Mouse (Mus musculus) stomach, embryonic 16.5 days (tissue): ENCODE measurements around the gene Crnkl1. TPM values are rescaled to one million over a fixed set of nuclear protein-coding genes. Genes with fewer than 3 reads are reported as not detected.

Experiments
- ATAC-seq: fragments of 200-750 bp; cut with Nextera tagmentation; 2 replicates; pipeline ENCODE4 v1.8.0; 2017; ENCODE audit warnings: moderate number of reproducible peaks, moderate TSS enrichment; ENCODE audit not compliant: insufficient read depth, low FRiP score
- H3K27ac ChIP-seq: fragments of 300-500 bp; sonication (generic); 2 replicates; pipeline ENCODE4 v1.5.1; 2014; ENCODE audit warnings: low read length
- H3K27me3 ChIP-seq: fragments of 300-500 bp; sonication (generic); 2 replicates; pipeline ENCODE4 v1.6.1; 2014; ENCODE audit warnings: low read length, control low read depth, mixed read lengths; ENCODE audit not compliant: control insufficient read depth, insufficient read depth
- H3K36me3 ChIP-seq: fragments of 300-500 bp; sonication (generic); 2 replicates; pipeline ENCODE4 v1.6.1; 2014; ENCODE audit warnings: low read length; ENCODE audit not compliant: control insufficient read depth, insufficient read depth
- H3K4me1 ChIP-seq: fragments of 300-500 bp; sonication (generic); 2 replicates; pipeline ENCODE4 v1.6.1; 2014; ENCODE audit warnings: low read length, control low read depth, mixed read lengths; ENCODE audit not compliant: control insufficient read depth, insufficient read depth
- H3K4me2 ChIP-seq: fragments of 300-500 bp; sonication (generic); 2 replicates; pipeline ENCODE4 v1.6.1; 2014; ENCODE audit warnings: low read depth, low read length, mixed read lengths
- H3K4me3 ChIP-seq: fragments of 300-500 bp; sonication (generic); replicated peaks from 2 replicates; pipeline ENCODE4 v1.5.1; 2014; ENCODE audit warnings: mild to moderate bottlenecking, low read length
- H3K9ac ChIP-seq: fragments of 300-500 bp; sonication (generic); 2 replicates; pipeline ENCODE4 v1.6.1; 2014; ENCODE audit warnings: low read length
- H3K9me3 ChIP-seq: fragments of 300-500 bp; sonication (generic); replicated peaks from 2 replicates; pipeline ENCODE4 v1.6.1; 2016; ENCODE audit warnings: low read length, control low read depth; ENCODE audit not compliant: control insufficient read depth
- WGBS: fragments of 180-500 bp; shearing (Covaris S2); extraction: QIAGEN DNeasy Blood & Tissue Kit; methylation state at CpG from one replicate; pipeline ENCODE4 v1.1.7; 2014; 5-methylcytosine and 5-hydroxymethylcytosine counted together
- polyA plus RNA-seq: library from polyadenylated mRNA; unstranded; fragments of >200 nt; fragmentation: Nextera tagmentation; extraction: Ambion mirVana; gene quantifications from 2 replicates; pipeline ENCODE4 v1.2.1, GENCODE M21; 2015

The Crnkl1 gene
- polyA plus RNA-seq, 1 experiment from 2014 or later: 24.8 TPM

DNA sequence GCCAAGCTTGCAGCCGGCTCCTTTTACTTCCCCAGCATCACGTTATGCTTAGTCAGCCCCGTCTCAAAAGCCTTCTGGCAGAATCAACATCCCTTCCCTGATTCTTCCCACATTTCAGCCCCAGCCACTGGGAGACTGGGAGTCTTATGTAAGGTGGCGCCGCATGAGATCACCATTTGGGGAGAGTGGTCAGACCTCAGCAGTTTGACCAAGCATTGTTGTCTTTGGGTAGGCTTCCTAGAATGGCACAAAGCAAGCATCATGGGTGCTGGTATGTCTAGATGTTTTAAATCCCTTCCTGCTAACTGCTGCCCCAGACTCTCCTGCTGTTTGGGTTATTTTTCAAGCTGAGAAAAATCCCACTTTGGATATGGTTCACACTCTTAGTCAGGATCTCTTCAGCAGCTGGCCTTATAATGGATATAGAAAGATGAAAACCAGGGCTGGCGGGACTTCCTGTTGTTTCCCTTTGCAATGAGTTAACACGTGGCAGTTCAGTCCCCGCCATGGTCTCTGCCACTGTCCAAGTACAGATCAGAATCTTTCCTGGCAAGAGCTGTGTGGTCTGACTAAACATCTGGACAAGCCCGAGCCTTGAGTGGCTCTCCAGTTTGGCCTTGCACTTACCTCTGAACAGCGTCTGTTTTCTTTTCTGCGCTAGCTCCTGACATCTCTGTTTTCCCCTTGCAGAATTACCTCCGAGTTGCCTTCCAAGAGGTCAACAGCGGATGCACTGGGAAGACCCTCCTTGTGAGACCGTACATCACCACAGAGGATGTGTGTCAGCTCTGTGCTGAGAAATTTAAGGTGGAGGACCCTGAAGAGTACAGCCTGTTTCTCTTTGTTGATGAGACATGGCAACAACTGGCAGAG is 49.7 kb downstream of the Crnkl1 start:
- Histone ChIP-seq H3K9ac (peak overlapping the region; percentile 29; the same call in 1 of the 2 replicates), H3K9me3 (no peaks in the 10 kb centered on the region), H3K27ac (peak overlapping the region; percentile 93), H3K4me2 (no peak overlapping the region), H3K36me3 (0 out of 2 replicates have a peak, but pooled peaks cover 10% of the 10 kb centered on the region), H3K4me3 (no peak overlapping the region), H3K4me1 (peaks cover 37% of the 10 kb centered on the region), H3K27me3 (no peaks in the 10 kb centered on the region)
- 47% methylated on average over 14 of the region's 14 CpGs for WGBS
- peak; percentile 57; the same call in 1 of the 2 replicates for ATAC-seq

DNA sequence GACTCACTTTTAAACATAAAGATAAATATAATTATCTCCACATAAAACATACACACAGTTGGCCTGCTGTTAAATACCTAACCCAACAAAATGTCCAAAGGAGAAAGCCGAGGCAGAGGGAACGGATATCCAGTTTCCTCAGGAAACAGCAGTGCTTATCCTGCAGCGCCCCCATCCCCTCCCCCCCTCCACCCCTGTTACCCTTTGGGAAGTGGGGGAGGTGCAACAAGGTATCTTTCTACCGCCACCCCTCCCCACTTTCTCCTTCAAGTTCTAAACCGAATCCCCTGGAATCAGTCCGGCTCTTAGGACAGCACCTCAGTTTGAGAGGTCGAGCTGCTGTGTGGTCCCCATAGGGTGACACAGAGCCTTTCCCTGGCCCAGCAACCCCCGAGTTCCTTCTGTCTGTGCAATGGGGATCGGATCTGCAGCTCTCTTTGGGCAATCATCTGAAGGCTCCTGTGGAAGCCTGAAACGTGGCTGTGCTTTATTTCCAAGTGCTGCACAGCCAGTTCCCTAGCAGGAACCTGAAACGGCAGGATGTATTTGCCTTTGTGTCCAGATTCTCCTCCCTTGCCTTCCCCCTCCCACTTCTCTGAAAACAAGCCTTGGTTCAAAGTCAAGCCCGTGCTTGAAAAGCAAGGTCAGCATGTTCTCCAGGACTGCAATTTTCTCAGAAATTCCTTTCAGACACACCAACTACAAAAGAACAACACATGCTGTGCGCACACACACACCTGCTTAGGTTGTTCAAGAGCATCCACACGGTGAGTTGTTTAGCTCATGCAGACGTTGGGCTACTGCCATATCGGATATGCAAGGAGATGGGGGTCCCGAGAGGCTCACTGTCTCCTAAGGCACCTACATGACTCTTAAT is 50.5 kb downstream of the Crnkl1 start:
- Histone ChIP-seq H3K9me3 (no peaks in the 10 kb centered on the region), H3K9ac (peak overlapping the region; percentile 56), H3K27ac (peak overlapping the region; percentile 93), H3K36me3 (peaks cover 18% of the 10 kb centered on the region; the same call in 1 of the 2 replicates), H3K4me3 (no peak overlapping the region), H3K27me3 (no peaks in the 10 kb centered on the region), H3K4me1 (peaks cover 37% of the 10 kb centered on the region), H3K4me2 (peak overlapping the region; percentile 4; the same call in 1 of the 2 replicates)
- 30% methylated on average over 17 of the region's 17 CpGs for WGBS
- ATAC-seq: peak; percentile 18; the same call in 1 of the 2 replicates

DNA sequence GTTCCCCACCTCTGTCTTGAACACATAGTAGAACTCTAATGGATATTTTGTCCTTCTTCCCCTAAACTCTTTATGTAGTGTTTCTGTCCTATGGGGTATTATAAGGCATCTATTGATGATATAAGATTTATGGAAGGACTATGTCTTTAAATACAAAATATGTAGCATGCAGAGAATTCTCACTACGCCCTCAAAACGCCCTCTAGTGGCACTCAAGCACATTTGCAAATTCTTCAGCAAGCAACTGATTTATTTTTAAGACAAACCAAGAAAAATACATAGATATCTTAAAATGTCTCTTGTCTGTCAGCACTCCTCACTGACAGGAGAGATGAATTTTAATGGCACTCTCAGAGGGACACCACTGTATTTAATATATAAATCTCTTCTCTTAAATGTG is 52.4 kb downstream of the Crnkl1 start:
- ATAC-seq: no peak
- Histone ChIP-seq H3K27me3 (no peaks in the 10 kb centered on the region), H3K4me2 (no peak overlapping the region), H3K9ac (no peak overlapping the region), H3K36me3 (peaks cover 28% of the 10 kb centered on the region), H3K4me3 (no peak overlapping the region), H3K27ac (no peak overlapping the region), H3K9me3 (no peaks in the 10 kb centered on the region), H3K4me1 (peaks cover 24% of the 10 kb centered on the region)
- 24% methylated on average over 2 of the region's 2 CpGs for WGBS

DNA sequence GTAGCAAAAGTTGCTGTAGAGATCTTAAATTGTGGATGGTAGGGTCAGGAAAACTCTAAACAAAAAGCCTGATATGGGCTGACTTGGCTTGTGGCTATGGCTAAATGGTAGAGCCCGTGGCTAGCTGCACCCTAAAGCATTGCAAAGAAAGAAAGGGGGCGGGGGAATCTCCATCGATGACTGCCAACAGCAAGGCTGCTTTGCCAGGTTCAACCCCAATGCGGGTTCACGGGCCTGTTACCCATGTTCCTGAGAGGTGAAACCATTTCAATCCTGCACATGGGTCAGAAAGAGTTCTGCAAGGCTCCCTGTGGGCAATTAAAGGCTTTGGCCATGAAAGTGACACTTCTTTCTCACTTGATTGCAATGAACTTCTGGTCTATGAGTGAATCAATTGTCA is 52.9 kb downstream of the Crnkl1 start:
- H3K4me3 ChIP-seq: no peak overlapping the region
- H3K4me1 ChIP-seq: peaks cover 24% of the 10 kb centered on the region
- H3K9ac ChIP-seq: no peak overlapping the region
- H3K9me3 ChIP-seq: no peaks in the 10 kb centered on the region
- 92% methylated on average over 5 of the region's 5 CpGs for WGBS
- no peak overlapping the region for H3K4me2 ChIP-seq
- peak overlapping the region; percentile 52; the same call in 1 of the 2 replicates for H3K27ac ChIP-seq
- H3K36me3 ChIP-seq: peaks cover 31% of the 10 kb centered on the region
- no peaks in the 10 kb centered on the region for H3K27me3 ChIP-seq
- ATAC-seq: no peak

DNA sequence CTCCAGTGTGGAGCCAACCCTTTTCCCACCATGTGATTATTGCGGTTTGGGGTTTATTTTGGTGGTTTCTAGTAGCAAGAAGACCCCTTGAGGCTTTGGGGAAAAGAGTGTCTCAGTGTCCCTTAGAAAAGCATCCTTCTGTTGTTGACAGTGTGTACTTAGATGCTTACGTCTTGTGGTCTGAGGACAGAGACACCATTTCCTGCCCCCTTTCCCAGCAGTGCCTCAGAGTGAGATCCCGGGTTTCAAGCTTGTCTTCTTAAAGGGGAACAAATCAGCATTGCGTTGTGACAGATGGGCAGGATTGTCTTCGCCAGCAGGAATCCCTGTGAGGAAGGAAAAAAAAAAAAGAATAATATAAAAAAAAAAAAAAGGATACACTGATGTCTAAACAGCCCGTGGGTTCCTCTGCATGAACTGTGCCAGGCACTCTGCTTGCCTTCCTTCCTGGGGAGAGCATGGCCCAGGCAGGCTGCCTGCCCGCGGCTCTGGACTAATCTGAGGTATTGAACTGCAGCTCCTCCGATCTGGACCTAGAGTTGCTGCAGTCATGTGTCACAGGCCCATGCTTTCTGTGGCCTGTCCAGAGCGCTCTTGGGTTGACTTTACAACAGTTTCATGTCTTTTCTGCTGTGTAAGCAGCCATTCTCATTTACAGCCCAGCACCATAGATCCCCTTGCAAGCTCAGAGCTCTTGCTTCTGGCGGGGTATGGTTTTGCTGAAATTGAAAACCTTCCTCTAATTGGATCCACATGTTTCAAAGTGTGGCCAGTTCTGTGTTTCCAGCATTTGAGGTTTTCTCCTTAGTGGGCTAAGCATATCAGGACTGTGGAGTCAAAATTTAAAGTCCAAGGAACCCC is 53.7 kb downstream of the Crnkl1 start:
- Histone ChIP-seq H3K27ac (peak overlapping the region; percentile 52; the same call in 1 of the 2 replicates), H3K36me3 (peaks cover 30% of the 10 kb centered on the region)
- ATAC-seq: no peak

DNA sequence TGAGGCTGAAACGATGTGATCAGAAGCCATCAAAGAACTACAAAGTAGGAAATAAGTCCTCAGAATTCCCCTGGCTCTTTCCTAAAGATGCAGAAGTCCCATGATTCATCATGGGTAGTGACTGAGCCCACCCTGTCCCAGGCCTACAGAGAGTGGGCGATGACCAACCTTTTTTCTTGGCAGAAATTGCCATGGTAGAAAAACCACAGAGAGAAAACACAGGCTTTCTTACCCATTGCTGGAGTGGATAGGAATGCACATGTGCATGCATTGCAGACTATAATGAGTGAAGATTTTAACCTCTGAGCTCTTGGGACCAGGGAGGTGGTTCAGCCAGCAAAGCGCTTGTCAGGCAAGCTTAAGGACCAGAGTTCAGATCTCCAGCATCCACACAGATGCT is 57.6 kb downstream of the Crnkl1 start:
- Histone ChIP-seq H3K9me3 (no peaks in the 10 kb centered on the region), H3K4me3 (no peak overlapping the region), H3K4me1 (peaks cover 8% of the 10 kb centered on the region), H3K27me3 (no peaks in the 10 kb centered on the region), H3K27ac (no peak overlapping the region), H3K9ac (no peak overlapping the region), H3K36me3 (peaks cover 23% of the 10 kb centered on the region), H3K4me2 (no peak overlapping the region)
- ATAC-seq: no peak
- 94% methylated on average over 3 of the region's 3 CpGs for WGBS

More for the DNA sequence above, 53.7 kb downstream of the Crnkl1 start:
- H3K4me2 ChIP-seq: no peak overlapping the region
- peaks cover 24% of the 10 kb centered on the region for H3K4me1 ChIP-seq
- 75% methylated on average over 11 of the region's 11 CpGs for WGBS
- H3K27me3 ChIP-seq: no peaks in the 10 kb centered on the region
- H3K4me3 ChIP-seq: no peak overlapping the region
- H3K9ac ChIP-seq: no peak overlapping the region; the same call in 1 of the 2 replicates
- no peaks in the 10 kb centered on the region for H3K9me3 ChIP-seq

DNA sequence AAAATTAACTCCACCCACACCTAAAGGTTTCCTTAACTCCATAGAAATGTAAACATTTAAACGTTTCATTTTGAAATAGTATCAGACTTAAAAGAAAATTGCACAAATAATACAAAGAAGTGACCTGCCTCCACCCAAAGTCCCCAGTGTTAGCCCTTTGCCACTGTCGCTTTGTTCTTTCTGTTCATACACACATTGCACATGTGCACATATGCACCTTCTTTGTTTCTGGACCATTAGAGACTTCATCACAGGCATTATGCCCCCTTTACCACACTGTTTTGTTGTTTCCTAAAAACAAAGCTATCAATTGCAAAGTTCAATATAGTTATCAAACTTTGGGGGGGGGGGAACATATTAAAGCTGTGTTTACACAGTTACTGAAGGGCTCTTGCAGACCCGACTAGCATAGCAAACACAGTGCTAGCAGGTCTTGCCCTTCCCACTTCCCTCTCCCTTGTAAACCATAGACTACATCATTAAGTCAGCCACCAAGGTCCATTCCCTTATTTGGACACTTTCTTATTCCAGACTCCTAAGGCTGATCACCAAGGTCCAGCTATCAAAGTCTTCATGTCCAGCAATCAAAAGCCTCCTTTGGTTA is 59.8 kb downstream of the Crnkl1 start:
- no peak overlapping the region for H3K4me2 ChIP-seq
- peak; percentile 64 for ATAC-seq
- 38% methylated on average over 3 of the region's 3 CpGs for WGBS
- no peaks in the 10 kb centered on the region for H3K9me3 ChIP-seq
- H3K36me3 ChIP-seq: peaks cover 19% of the 10 kb centered on the region
- H3K9ac ChIP-seq: no peak overlapping the region
- H3K27me3 ChIP-seq: no peaks in the 10 kb centered on the region
- H3K4me1 ChIP-seq: peaks cover 8% of the 10 kb centered on the region
- peak overlapping the region; percentile 21 for H3K27ac ChIP-seq
- no peak overlapping the region for H3K4me3 ChIP-seq

DNA sequence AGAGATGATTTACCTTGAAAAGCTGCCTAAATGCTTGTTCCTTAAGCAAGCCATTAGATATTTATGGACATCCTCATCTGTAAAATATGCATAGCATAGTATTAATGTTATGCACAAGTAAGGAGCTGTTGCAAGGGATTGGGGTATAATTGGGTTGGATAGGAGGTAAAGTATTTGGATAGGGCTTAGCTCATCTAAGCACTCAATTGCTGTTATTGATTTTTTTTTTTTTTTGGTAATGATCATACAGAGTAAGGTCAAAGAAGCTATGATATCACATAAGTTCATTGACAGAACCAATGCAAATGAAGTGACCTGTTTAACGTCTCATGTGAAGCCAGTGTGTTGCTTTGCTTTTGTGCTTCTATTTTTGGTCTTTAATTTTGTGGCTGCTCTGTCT is 60.9 kb downstream of the Crnkl1 start:
- Histone ChIP-seq H3K27ac (peak overlapping the region; percentile 21; the same call in 1 of the 2 replicates), H3K36me3 (peaks cover 9% of the 10 kb centered on the region; the same call in 1 of the 2 replicates), H3K4me3 (no peak overlapping the region), H3K4me2 (no peak overlapping the region), H3K9ac (no peak overlapping the region), H3K9me3 (no peaks in the 10 kb centered on the region), H3K27me3 (no peaks in the 10 kb centered on the region), H3K4me1 (peaks cover 8% of the 10 kb centered on the region)
- no peak for ATAC-seq
- WGBS: 65% methylated on average over 1 of the region's 1 CpGs
